Mouse (Mus musculus) intestine, embryonic 15.5 days (tissue): ENCODE measurements around the gene Slc25a29. TPM values are rescaled to one million over a fixed set of nuclear protein-coding genes. Genes with fewer than 3 reads are reported as not detected.

Experiments used
- ATAC-seq: fragments of 200-750 bp; cut with Nextera tagmentation; 2 replicates; pipeline ENCODE4 v1.8.0; 2017; ENCODE audit warnings: moderate TSS enrichment, moderate library complexity
- H3K27ac ChIP-seq: fragments of 300-500 bp; sonication (generic); 2 replicates; pipeline ENCODE4 v1.5.1; 2015; ENCODE audit warnings: mild to moderate bottlenecking, inconsistent platforms
- H3K27me3 ChIP-seq: fragments of 300-500 bp; sonication (generic); replicated peaks from 2 replicates; pipeline ENCODE4 v1.6.1; 2015; ENCODE audit warnings: inconsistent platforms
- H3K36me3 ChIP-seq: fragments of 300-500 bp; sonication (generic); 2 replicates; pipeline ENCODE4 v1.6.1; 2015; ENCODE audit warnings: inconsistent platforms
- H3K4me1 ChIP-seq: fragments of 300-500 bp; sonication (generic); replicated peaks from 2 replicates; pipeline ENCODE4 v1.6.1; 2015; ENCODE audit warnings: inconsistent platforms
- H3K4me2 ChIP-seq: fragments of 300-500 bp; sonication (generic); replicated peaks from 2 replicates; pipeline ENCODE4 v1.6.1; 2015; ENCODE audit warnings: mild to moderate bottlenecking, inconsistent platforms
- H3K4me3 ChIP-seq: fragments of 300-500 bp; sonication (generic); replicated peaks from 2 replicates; pipeline ENCODE4 v1.5.1; 2015; ENCODE audit warnings: inconsistent platforms
- H3K9ac ChIP-seq: fragments of 300-500 bp; sonication (generic); 2 replicates; pipeline ENCODE4 v1.6.1; 2015; ENCODE audit warnings: inconsistent platforms
- H3K9me3 ChIP-seq: fragments of 300-500 bp; sonication (generic); 2 replicates; pipeline ENCODE4 v1.6.1; 2016; ENCODE audit warnings: inconsistent platforms
- WGBS: fragments of 180-500 bp; shearing (Covaris S2); methylation state at CpG from one replicate; pipeline ENCODE4 v1.1.7; 2015; 5-methylcytosine and 5-hydroxymethylcytosine counted together
- polyA plus RNA-seq: library from polyadenylated mRNA; unstranded; fragments of >200 nt; fragmentation: Nextera tagmentation; extraction: Ambion mirVana; gene quantifications from 2 replicates; pipeline ENCODE4 v1.2.1, GENCODE M21; 2015

The Slc25a29 gene
- polyA plus RNA-seq, 1 experiment from 2014 or later, result 5.5 TPM

DNA sequence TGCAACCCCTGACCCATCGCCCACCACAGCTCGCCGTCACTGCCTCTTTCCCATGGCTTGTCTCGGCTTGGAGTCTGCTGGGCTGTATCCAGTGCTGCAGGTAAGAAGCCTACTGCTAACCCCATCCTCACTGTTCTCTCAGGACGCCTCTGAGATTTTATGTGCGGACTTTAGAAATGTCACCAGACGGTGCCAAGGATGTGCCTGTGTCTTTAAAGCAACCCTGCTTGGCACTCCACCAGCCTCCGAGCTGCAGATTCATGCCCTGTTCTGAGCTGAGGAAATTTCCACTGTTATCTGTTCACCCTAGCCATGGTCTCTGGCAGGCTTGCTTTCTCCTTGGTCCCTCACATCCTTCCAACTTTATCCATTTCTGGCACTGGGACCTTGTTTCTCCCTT is 2.8 kb downstream of the Slc25a29 start:
- no peaks in the 10 kb centered on the region for H3K27me3 ChIP-seq
- H3K36me3 ChIP-seq, result no peaks in the 10 kb centered on the region
- no peak overlapping the region for H3K27ac ChIP-seq
- H3K9ac ChIP-seq, result no peak overlapping the region
- WGBS, result 89% methylated on average over 8 of the region's 8 CpGs
- ATAC-seq, result no peak
- no peak overlapping the region for H3K4me2 ChIP-seq
- H3K9me3 ChIP-seq, result no peaks in the 10 kb centered on the region
- peaks cover 29% of the 10 kb centered on the region for H3K4me1 ChIP-seq
- H3K4me3 ChIP-seq, result no peak overlapping the region

- no peaks in the 10 kb centered on the region for H3K9me3 ChIP-seq
- H3K4me1 ChIP-seq, result peaks cover 21% of the 10 kb centered on the region
- no peak for ATAC-seq
- no peak overlapping the region for H3K27ac ChIP-seq
- no peaks in the 10 kb centered on the region for H3K27me3 ChIP-seq
- no peaks in the 10 kb centered on the region for H3K36me3 ChIP-seq
- H3K4me3 ChIP-seq, result no peak overlapping the region
- H3K4me2 ChIP-seq, result no peak overlapping the region
- H3K9ac ChIP-seq, result no peak overlapping the region
- WGBS, result 60% methylated on average over 9 of the region's 9 CpGs
These were observed 3.6 kb downstream of the Slc25a29 start for GRCm38 (mm10) chr12:108831966-108832643.

DNA sequence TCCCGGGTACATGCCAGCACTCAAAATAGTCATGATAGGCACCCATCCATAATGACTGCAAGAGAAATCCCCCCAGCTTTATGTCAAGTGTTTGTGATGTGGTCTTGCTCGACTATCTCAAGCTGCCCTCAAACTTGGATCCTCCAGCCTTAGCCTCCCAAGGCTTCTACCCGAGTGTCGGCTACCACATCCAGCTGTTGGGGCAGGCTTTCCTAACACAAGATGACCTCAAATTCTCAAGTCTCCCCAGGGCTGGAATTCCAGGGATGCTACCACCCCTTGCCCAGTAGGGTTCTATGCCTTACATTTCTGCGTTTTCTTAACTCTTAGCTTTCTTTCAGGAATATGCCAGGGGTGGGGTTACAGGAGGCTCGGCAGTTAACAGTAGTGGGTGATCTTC is 5.3 kb downstream of the Slc25a29 start:
- H3K4me1 ChIP-seq, result peaks cover 16% of the 10 kb centered on the region
- H3K9ac ChIP-seq, result no peak overlapping the region
- no peak overlapping the region for H3K4me2 ChIP-seq
- H3K36me3 ChIP-seq, result no peaks in the 10 kb centered on the region
- no peak for ATAC-seq
- H3K27me3 ChIP-seq, result no peaks in the 10 kb centered on the region
- H3K9me3 ChIP-seq, result no peaks in the 10 kb centered on the region
- 82% methylated on average over 6 of the region's 6 CpGs for WGBS
- H3K27ac ChIP-seq, result no peak overlapping the region
- no peak overlapping the region for H3K4me3 ChIP-seq

- 50% methylated on average over 5 of the region's 5 CpGs for WGBS
- Histone ChIP-seq H3K4me1 (peaks cover 10% of the 10 kb centered on the region), H3K27me3 (no peaks in the 10 kb centered on the region), H3K27ac (no peak overlapping the region), H3K4me2 (no peak overlapping the region), H3K9ac (no peak overlapping the region), H3K36me3 (no peaks in the 10 kb centered on the region), H3K9me3 (no peaks in the 10 kb centered on the region), H3K4me3 (no peak overlapping the region)
- ATAC-seq, result no peak
These were observed 6.0 kb downstream of the Slc25a29 start for GRCm38 (mm10) chr12:108829636-108830035.

DNA sequence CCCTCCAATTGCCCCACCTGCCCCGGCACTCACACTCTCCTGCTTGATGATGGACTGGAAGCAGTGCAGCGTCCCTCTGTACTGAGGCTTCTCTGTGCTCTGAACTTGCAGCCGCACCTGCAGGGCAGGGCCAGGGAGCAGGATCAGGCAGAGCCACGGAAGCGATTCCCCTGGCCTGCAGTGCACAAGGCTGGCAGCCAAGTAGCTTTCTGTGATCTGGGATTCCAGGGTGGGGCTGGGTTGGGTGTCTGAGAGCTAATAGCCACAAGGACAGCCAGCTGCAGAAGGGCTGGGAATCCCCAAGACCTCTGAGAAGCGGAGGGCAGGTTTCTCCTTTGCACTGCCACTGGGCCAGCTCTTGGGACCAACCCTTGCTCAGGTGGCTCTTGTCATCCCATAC is 8.0 kb downstream of the Slc25a29 start:
- Histone ChIP-seq H3K4me2 (no peak overlapping the region), H3K27me3 (no peaks in the 10 kb centered on the region), H3K36me3 (no peaks in the 10 kb centered on the region), H3K9me3 (no peaks in the 10 kb centered on the region), H3K4me1 (peaks cover 8% of the 10 kb centered on the region), H3K27ac (no peak overlapping the region), H3K9ac (no peak overlapping the region), H3K4me3 (no peak overlapping the region)
- ATAC-seq, result no peak
- WGBS, result 90% methylated on average over 6 of the region's 6 CpGs

GRCm38 (mm10) chr12:108826958-108827535 is 8.6 kb downstream of the Slc25a29 start:
- H3K27me3 ChIP-seq, result no peaks in the 10 kb centered on the region
- 95% methylated on average over 28 of the region's 28 CpGs for WGBS
- no peak overlapping the region for H3K9ac ChIP-seq
- H3K4me3 ChIP-seq, result no peak overlapping the region
- no peak overlapping the region for H3K4me2 ChIP-seq
- H3K27ac ChIP-seq, result no peak overlapping the region
- peaks cover 3% of the 10 kb centered on the region for H3K4me1 ChIP-seq
- no peak for ATAC-seq
- H3K36me3 ChIP-seq, result no peaks in the 10 kb centered on the region
- H3K9me3 ChIP-seq, result no peaks in the 10 kb centered on the region

GRCm38 (mm10) chr12:108826282-108826957 is 9.3 kb downstream of the Slc25a29 start:
- Histone ChIP-seq H3K27ac (no peak overlapping the region), H3K9ac (no peak overlapping the region), H3K4me2 (no peak overlapping the region), H3K36me3 (no peaks in the 10 kb centered on the region), H3K4me3 (no peak overlapping the region), H3K4me1 (no peaks in the 10 kb centered on the region), H3K9me3 (no peaks in the 10 kb centered on the region), H3K27me3 (no peaks in the 10 kb centered on the region)
- WGBS, result 93% methylated on average over 19 of the region's 19 CpGs
- no peak for ATAC-seq

GRCm38 (mm10) chr12:108825561-108826224 is 10.0 kb downstream of the Slc25a29 start:
- no peak overlapping the region for H3K9ac ChIP-seq
- no peak overlapping the region for H3K27ac ChIP-seq
- no peak for ATAC-seq
- 94% methylated on average over 13 of the region's 13 CpGs for WGBS
- no peaks in the 10 kb centered on the region for H3K36me3 ChIP-seq
- no peaks in the 10 kb centered on the region for H3K4me1 ChIP-seq
- no peak overlapping the region for H3K4me2 ChIP-seq
- no peak overlapping the region for H3K4me3 ChIP-seq
- no peaks in the 10 kb centered on the region for H3K27me3 ChIP-seq
- no peaks in the 10 kb centered on the region for H3K9me3 ChIP-seq

DNA sequence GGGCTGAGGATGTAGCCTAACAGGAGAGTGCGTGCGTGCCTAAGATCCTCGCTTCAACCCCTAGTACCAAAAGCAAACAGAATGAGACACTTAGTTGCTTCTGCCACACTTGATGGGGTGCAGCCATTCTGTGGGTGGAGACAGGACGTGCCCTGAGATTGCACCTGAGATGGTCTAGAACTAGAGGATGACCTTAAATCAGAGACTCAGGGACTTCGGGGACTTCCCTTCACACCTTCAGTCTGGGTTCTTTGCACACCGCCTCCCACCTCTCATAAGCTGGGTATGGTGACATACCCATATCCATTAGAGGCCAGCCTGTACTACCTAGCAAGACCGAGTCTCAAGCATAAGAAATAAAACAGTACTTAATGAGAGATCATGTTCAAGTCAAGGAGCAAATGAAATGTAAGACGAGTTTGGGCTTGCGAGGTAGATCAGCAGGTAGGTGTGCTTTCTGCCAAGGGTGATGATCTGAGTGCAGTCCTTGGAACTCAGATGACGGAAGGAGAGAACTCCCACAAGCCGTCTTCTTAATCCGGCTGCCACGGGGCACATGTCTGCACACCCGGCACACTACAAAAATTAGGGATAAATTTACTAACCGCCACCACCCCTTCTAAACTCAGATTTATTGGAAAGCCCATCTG is 11.3 kb downstream of the Slc25a29 start:
- H3K9me3 ChIP-seq, result no peaks in the 10 kb centered on the region

DNA sequence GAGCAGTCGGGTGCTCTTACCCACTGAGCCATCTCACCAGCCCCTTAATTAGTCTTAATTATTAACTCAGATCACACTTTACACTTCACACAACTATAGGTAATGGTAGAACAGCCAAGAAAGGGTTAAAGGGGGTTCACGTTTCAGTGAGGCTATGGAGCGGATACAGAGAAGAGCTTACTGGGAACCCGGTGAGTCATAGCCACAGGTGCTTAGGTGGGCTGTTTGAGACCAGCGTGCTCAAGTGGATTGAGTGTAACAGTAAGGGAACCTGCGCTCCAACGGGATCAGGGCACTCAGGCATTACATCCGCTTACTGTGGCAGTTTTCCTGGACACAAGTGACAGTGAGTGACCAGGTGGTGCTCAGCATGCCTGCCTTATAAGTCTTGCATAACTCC is 12.6 kb downstream of the Slc25a29 start:
- no peaks in the 10 kb centered on the region for H3K4me1 ChIP-seq
- no peak overlapping the region for H3K4me2 ChIP-seq
- peaks cover 3% of the 10 kb centered on the region; the same call in 1 of the 2 replicates for H3K36me3 ChIP-seq
- 58% methylated on average over 8 of the region's 8 CpGs for WGBS
- H3K9ac ChIP-seq, result no peak overlapping the region
- no peak for ATAC-seq
- no peak overlapping the region for H3K4me3 ChIP-seq
- H3K27ac ChIP-seq, result no peak overlapping the region
- no peaks in the 10 kb centered on the region for H3K27me3 ChIP-seq
- H3K9me3 ChIP-seq, result no peaks in the 10 kb centered on the region

More for the DNA sequence above, 11.3 kb downstream of the Slc25a29 start:
- ATAC-seq, result no peak
- H3K9ac ChIP-seq, result no peak overlapping the region
- no peaks in the 10 kb centered on the region for H3K4me1 ChIP-seq
- H3K4me3 ChIP-seq, result no peak overlapping the region
- no peak overlapping the region for H3K4me2 ChIP-seq
- no peaks in the 10 kb centered on the region for H3K27me3 ChIP-seq
- WGBS, result 89% methylated on average over 15 of the region's 15 CpGs
- H3K27ac ChIP-seq, result no peak overlapping the region
- no peaks in the 10 kb centered on the region for H3K36me3 ChIP-seq

- WGBS, result 92% methylated on average over 4 of the region's 4 CpGs
- H3K4me2 ChIP-seq, result no peak overlapping the region
- peak; percentile 17; the same call in 1 of the 2 replicates for ATAC-seq
- H3K4me1 ChIP-seq, result no peaks in the 10 kb centered on the region
- no peak overlapping the region for H3K9ac ChIP-seq
- H3K9me3 ChIP-seq, result no peaks in the 10 kb centered on the region
- peaks cover 10% of the 10 kb centered on the region; the same call in 1 of the 2 replicates for H3K36me3 ChIP-seq
- H3K4me3 ChIP-seq, result no peak overlapping the region
- no peak overlapping the region for H3K27ac ChIP-seq
- H3K27me3 ChIP-seq, result no peaks in the 10 kb centered on the region
These were observed 15.2 kb downstream of the Slc25a29 start for GRCm38 (mm10) chr12:108820461-108820860.

DNA sequence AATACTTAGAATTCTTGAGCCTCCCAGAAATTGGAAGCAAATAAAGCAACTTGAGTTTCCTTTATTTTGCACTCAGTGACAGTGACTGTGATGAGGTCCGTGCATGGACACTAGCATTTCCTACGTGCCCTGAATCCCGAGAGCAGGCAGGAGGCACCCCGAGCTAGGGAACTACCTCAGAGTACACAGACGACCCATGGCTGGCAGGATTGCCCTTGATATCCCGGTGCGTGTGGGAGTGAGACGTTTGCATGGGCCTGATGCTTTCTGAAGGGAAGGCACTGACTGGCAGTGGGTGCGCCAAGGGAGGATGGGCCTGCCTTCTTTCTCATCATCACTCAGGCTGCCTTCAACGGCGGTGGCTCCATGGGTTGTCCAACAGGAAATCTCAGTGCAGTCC is 19.1 kb downstream of the Slc25a29 start:
- ATAC-seq, result no peak
- H3K9ac ChIP-seq, result no peak overlapping the region
- peaks cover 14% of the 10 kb centered on the region; the same call in 1 of the 2 replicates for H3K36me3 ChIP-seq
- no peak overlapping the region for H3K4me2 ChIP-seq
- no peaks in the 10 kb centered on the region for H3K4me1 ChIP-seq
- no peak overlapping the region for H3K4me3 ChIP-seq
- WGBS, result 71% methylated on average over 11 of the region's 11 CpGs
- H3K9me3 ChIP-seq, result no peaks in the 10 kb centered on the region
- H3K27ac ChIP-seq, result no peak overlapping the region
- H3K27me3 ChIP-seq, result no peaks in the 10 kb centered on the region
